Mouse (Mus musculus) erythroblast, embryonic 14.5 days (primary cell): Measurements from ENCODE around the gene Zdhhc22.

Source experiments
- GATA1 ChIP-seq: IDR thresholded peaks from 2 replicates; pipeline ENCODE4 v1.6.1; 2012; ENCODE audit warnings: low read length, inconsistent platforms, mixed read lengths
- TAL1 ChIP-seq: IDR thresholded peaks from 3 replicates; pipeline ENCODE4 v1.6.1; 2012; ENCODE audit warnings: low read length, inconsistent platforms, mixed read lengths

DNA sequence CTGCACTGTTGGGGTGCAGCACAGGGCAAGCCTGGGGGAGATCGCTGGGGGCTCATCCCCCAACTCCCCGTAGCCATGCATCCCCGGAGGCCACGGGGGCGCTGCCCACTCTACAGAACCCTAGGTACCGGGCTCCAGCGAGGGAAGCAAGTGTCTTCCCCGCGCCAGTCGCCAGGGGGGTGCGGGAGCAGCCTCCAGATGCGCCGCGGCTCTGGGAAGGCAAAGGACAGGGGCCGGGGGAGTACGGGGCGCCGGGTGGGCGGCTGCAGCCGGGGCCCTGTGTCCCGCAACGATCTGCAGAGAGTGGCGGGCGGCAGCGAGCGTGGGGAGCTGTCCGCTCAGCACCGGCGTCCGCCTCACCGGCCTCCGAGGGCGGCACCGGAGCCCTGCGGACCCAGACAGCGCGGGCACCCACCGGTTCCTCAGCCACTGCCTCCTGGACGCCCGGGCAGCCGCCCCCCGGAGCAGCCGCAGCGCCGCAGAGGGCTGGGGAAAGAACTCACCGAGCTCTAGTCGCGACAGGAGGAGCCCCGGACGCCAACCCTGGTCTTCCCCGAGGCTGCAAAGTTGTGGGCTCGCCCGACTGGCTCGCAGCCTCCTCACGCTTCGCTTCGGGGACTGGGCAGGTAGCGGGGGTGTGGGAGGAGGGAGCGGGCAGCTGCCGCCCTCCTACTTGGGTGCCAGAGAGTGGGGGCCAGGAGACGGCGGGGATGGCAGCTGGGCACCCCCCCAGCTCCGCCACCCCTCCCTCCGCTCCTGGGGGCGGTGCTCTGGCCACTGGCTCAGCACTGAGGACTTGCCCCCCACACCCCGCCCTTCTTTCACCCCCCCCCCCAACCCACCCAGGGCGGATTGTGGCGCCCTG lies at the start of gene Zdhhc22:
- TF ChIP-seq GATA1: no peak
- TF ChIP-seq TAL1: no peak
